Mouse (Mus musculus) small intestine, adult 2 months (tissue): Measurements from ENCODE around the gene Iqcf1.

Experiments used
- CTCF ChIP-seq: fragments of 200-500 bp; IDR thresholded peaks from 2 replicates; pipeline ENCODE4 v1.5.1; 2012; ENCODE audit warnings: low read depth, mild to moderate bottlenecking, control low read depth, inconsistent platforms, low read length, moderate library complexity, mixed read lengths; ENCODE audit not compliant: insufficient replicate concordance, insufficient read length; ENCODE audit errors: extremely low read depth
- POLR2A ChIP-seq: fragments of 200-500 bp; IDR thresholded peaks from 2 replicates; pipeline ENCODE4 v1.6.1; 2012; ENCODE audit warnings: low read depth, mild to moderate bottlenecking, control low read depth, inconsistent platforms, low read length, moderate library complexity

GRCm38 (mm10) chr9:106460401-106461025, 39.3 kb upstream of the Iqcf1 start:
- TF ChIP-seq POLR2A (no peak), CTCF (no peak)
